Mouse (Mus musculus) CH12.LX (cell line): Measurements from ENCODE around the gene Defb28.

Experiments
- BHLHE40 ChIP-seq: IDR thresholded peaks from 2 replicates; pipeline ENCODE4 v1.6.1; 2011; ENCODE audit warnings: mild to moderate bottlenecking, low read depth, low read length, improper control_type of control experiment
- CTCF ChIP-seq, 2 experiments: IDR thresholded peaks in 1 of 2; conservative IDR thresholded peaks in 1 of 2; 2 replicates each; pipeline ENCODE4 v1.5.1; 2011 to 2012; ENCODE audit warnings: low read depth in 2 of 2, low read length in 2 of 2, improper control_type of control experiment in 1 of 2, inconsistent platforms in 1 of 2, mild to moderate bottlenecking in 1 of 2, moderate library complexity in 1 of 2
- E2F4 ChIP-seq: IDR thresholded peaks from 2 replicates; pipeline ENCODE4 v1.6.1; 2011; ENCODE audit warnings: low read depth, low read length, improper control_type of control experiment; ENCODE audit not compliant: insufficient replicate concordance
- ELF1 ChIP-seq: IDR thresholded peaks from 2 replicates; pipeline ENCODE4 v1.6.1; 2014; ENCODE audit warnings: low read depth, mild to moderate bottlenecking, inconsistent platforms, low read length, improper control_type of control experiment
- EP300 ChIP-seq: IDR thresholded peaks from 2 replicates; pipeline ENCODE4 v1.6.1; 2011; ENCODE audit warnings: low read length, improper control_type of control experiment
- JUND ChIP-seq: conservative IDR thresholded peaks from 2 replicates; pipeline ENCODE4 v1.6.1; 2011; ENCODE audit warnings: low read depth, low read length, improper control_type of control experiment
- MAX ChIP-seq: IDR thresholded peaks from 2 replicates; pipeline ENCODE4 v1.6.1; 2011; ENCODE audit warnings: low read length, improper control_type of control experiment
- MXI1 ChIP-seq: IDR thresholded peaks from 2 replicates; pipeline ENCODE4 v1.6.1; 2011; ENCODE audit warnings: mild to moderate bottlenecking, low read depth, low read length, improper control_type of control experiment
- POLR2A ChIP-seq: IDR thresholded peaks from 2 replicates; pipeline ENCODE4 v1.6.1; 2011; ENCODE audit warnings: low read depth, mild to moderate bottlenecking, improper control_type of control experiment, low read length
- TCF12 ChIP-seq: IDR thresholded peaks from 2 replicates; pipeline ENCODE4 v1.6.1; 2014; ENCODE audit warnings: low read depth, mild to moderate bottlenecking, inconsistent platforms, low read length, improper control_type of control experiment

GRCm38 (mm10) chr2:152490038-152490437 lies 28.0 kb upstream of the Defb28 start, which contains the start of gene Defb22:
- TF ChIP-seq CTCF (conservative IDR thresholded peaks at IDR 0.05 in 1 of 2, IDR thresholded peaks at IDR 0.05 in 1 of 2; ENCODE audit: low read depth in 2 of 2, low read length in 2 of 2) (no peak), E2F4 (no peak), ELF1 (no peak), TCF12 (no peak), MXI1 (no peak), EP300 (no peak), BHLHE40 (no peak), MAX (no peak), POLR2A (no peak), JUND (no peak)
